Mouse (Mus musculus) right cerebral cortex, postnatal 25 days (tissue): ENCODE data around the gene Cep70.
A peak's percentile ranks its signal among the peaks of the same experiment; 100 is the strongest.

Experiments used
- DNase-seq: peaks from one replicate; pipeline ENCODE4 v3.0.0; 2022

Cep70 gene

GRCm38 (mm10) chr9:99325208-99325929 is 82.2 kb downstream of the Cep70 start:
- no peak for DNase-seq

GRCm38 (mm10) chr9:99325961-99326360 is 82.8 kb downstream of the Cep70 start:
- no peak for DNase-seq

- no peak for DNase-seq
Measured at GRCm38 (mm10) chr9:99326881-99327280, 83.7 kb downstream of the Cep70 start.

GRCm38 (mm10) chr9:99336538-99336937 is 93.4 kb downstream of the Cep70 start:
- DNase-seq: no peak

GRCm38 (mm10) chr9:99338293-99338692 is 95.1 kb downstream of the Cep70 start:
- no peak for DNase-seq

GRCm38 (mm10) chr9:99339182-99339581 is 96.0 kb downstream of the Cep70 start:
- no peak for DNase-seq

- no peak for DNase-seq
Measured at GRCm38 (mm10) chr9:99340126-99340525, 97.0 kb downstream of the Cep70 start.

- no peak for DNase-seq
Measured at GRCm38 (mm10) chr9:99341600-99341999, 98.4 kb downstream of the Cep70 start.

- DNase-seq: peak; percentile 68
Measured at GRCm38 (mm10) chr9:99345351-99345792, 102.2 kb downstream of the Cep70 start.
